Mouse (Mus musculus) heart, embryonic 15.5 days (tissue): ENCODE measurements around the gene Fitm1. TPM values are rescaled to one million over a fixed set of nuclear protein-coding genes. Genes with fewer than 3 reads are reported as not detected.

ENCODE experiments used
- ATAC-seq: fragments of 200-750 bp; cut with Nextera tagmentation; replicated peaks from 2 replicates; pipeline ENCODE4 v1.8.0; 2017; ENCODE audit warnings: low read depth, moderate TSS enrichment; ENCODE audit not compliant: insufficient number of reproducible peaks, insufficient read depth, low FRiP score
- H3K27ac ChIP-seq: fragments of 300-500 bp; sonication (generic); 2 replicates; pipeline ENCODE4 v1.5.1; 2015; ENCODE audit warnings: mild to moderate bottlenecking, inconsistent platforms
- H3K27me3 ChIP-seq: fragments of 300-500 bp; sonication (generic); 2 replicates; pipeline ENCODE4 v1.6.1; 2015; ENCODE audit warnings: inconsistent platforms
- H3K36me3 ChIP-seq: fragments of 300-500 bp; sonication (generic); 2 replicates; pipeline ENCODE4 v1.6.1; 2015; ENCODE audit warnings: mild to moderate bottlenecking, inconsistent platforms
- H3K4me1 ChIP-seq: fragments of 300-500 bp; sonication (generic); replicated peaks from 2 replicates; pipeline ENCODE4 v1.6.1; 2015; ENCODE audit warnings: inconsistent platforms
- H3K4me2 ChIP-seq: fragments of 300-500 bp; sonication (generic); 2 replicates; pipeline ENCODE4 v1.6.1; 2015; ENCODE audit warnings: inconsistent platforms, mild to moderate bottlenecking, moderate library complexity
- H3K4me3 ChIP-seq: fragments of 300-500 bp; sonication (generic); 2 replicates; pipeline ENCODE4 v1.5.1; 2015; ENCODE audit warnings: mild to moderate bottlenecking, inconsistent platforms
- H3K9ac ChIP-seq: fragments of 300-500 bp; sonication (generic); 2 replicates; pipeline ENCODE4 v1.6.1; 2015; ENCODE audit warnings: mild to moderate bottlenecking, inconsistent platforms
- H3K9me3 ChIP-seq: fragments of 300-500 bp; sonication (generic); replicated peaks from 2 replicates; pipeline ENCODE4 v1.6.1; 2016; ENCODE audit warnings: inconsistent platforms
- WGBS: fragments of 180-500 bp; shearing (Covaris S2); methylation state at CpG from one replicate; pipeline ENCODE4 v1.1.7; 2015; ENCODE audit warnings: mixed read lengths; 5-methylcytosine and 5-hydroxymethylcytosine counted together
- polyA plus RNA-seq: library from polyadenylated mRNA; unstranded; fragments of >200 nt; fragmentation: Nextera tagmentation; extraction: Ambion mirVana; gene quantifications from 2 replicates; pipeline ENCODE4 v1.2.1, GENCODE M21; 2015

Fitm1 gene
- polyA plus RNA-seq, 1 experiment from 2014 or later = 81.7 TPM

DNA sequence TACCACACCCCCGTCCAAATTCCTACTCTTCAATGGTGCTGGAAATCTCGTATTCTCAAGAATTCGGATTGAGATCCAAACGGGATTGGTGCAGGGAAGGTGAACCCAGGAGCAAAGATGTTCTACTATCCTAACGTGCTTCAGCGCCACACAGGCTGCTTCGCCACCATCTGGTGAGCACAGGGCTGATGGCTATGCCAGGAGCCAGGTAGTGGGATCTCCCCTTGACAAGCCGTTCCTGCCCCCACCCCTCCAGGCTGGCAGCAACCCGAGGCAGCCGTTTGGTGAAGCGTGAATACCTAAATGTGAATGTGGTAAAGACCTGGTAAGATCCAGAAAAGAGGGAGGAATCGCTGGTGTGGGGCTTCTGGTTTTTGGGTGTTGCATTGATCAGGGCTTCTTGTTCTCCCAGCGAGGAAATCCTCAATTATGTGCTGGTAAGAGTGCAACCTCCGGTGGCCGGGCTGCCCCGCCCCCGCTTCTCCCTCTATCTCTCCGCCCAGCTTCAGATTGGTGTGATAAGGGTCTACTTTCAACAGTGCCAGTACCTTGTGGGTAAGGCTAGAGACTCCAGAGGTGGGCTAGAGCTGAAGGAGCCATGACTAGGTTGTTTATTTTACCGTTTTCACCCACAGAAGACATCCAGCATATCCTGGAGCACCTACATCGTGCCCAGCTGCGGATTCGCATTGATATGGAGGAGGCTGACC is 43.2 kb downstream of the Fitm1 start:
- H3K4me3 ChIP-seq = peak overlapping the region; percentile 32
- 31% methylated on average over 22 of the region's 22 CpGs for WGBS
- H3K27me3 ChIP-seq = no peaks in the 10 kb centered on the region
- ATAC-seq = no peak
- H3K27ac ChIP-seq = no peak overlapping the region
- peak overlapping the region; percentile 29; the same call in 1 of the 2 replicates for H3K9ac ChIP-seq
- H3K4me2 ChIP-seq = peak overlapping the region; percentile 56
- H3K9me3 ChIP-seq = no peaks in the 10 kb centered on the region
- no peaks in the 10 kb centered on the region for H3K36me3 ChIP-seq
- H3K4me1 ChIP-seq = peaks cover 8% of the 10 kb centered on the region

Other genes starting within 250 kb of the Fitm1 start
- gene Dhrs4, start 96.9 kb upstream of the Fitm1 start, polyA plus RNA-seq = 60.7 and 69.5 TPM in 2 replicates
- 1.1 and 1.8 TPM in 2 replicates for gene Carmil3, start 85.0 kb upstream of the Fitm1 start, polyA plus RNA-seq
- gene Cpne6, start 65.2 kb upstream of the Fitm1 start, polyA plus RNA-seq = 0.30 and 0.34 TPM in 2 replicates
- not detected in 2 replicates for gene Nrl, start 50.6 kb upstream of the Fitm1 start, polyA plus RNA-seq
- gene Pck2, start 35.4 kb upstream of the Fitm1 start, polyA plus RNA-seq = 34.2 and 42.5 TPM in 2 replicates
- gene Dcaf11, start 15.6 kb upstream of the Fitm1 start, polyA plus RNA-seq = 66.2 and 70.2 TPM in 2 replicates
- gene A730061H03Rik, start 15.2 kb upstream of the Fitm1 start, polyA plus RNA-seq = 0.82 TPM in 1 of 2 replicates, not detected in the other
- 206 and 216 TPM in 2 replicates for gene Psme1, start 2.5 kb downstream of the Fitm1 start, polyA plus RNA-seq
- 21.2 and 21.6 TPM in 2 replicates for gene Emc9, start 9.7 kb downstream of the Fitm1 start, polyA plus RNA-seq
- 203 and 215 TPM in 2 replicates for gene Psme2, start 15.5 kb downstream of the Fitm1 start, polyA plus RNA-seq
- gene Rnf31, start 16.1 kb downstream of the Fitm1 start, polyA plus RNA-seq = 15.8 and 17.4 TPM in 2 replicates
- 9.1 and 13.7 TPM in 2 replicates for gene Irf9, start 28.0 kb downstream of the Fitm1 start, polyA plus RNA-seq
- 6.9 and 7.1 TPM in 2 replicates for gene Rec8, start 42.4 kb downstream of the Fitm1 start, polyA plus RNA-seq
- 45.0 and 66.7 TPM in 2 replicates for gene Ipo4, start 60.3 kb downstream of the Fitm1 start, polyA plus RNA-seq
- gene Gm49378, start 62.3 kb downstream of the Fitm1 start, polyA plus RNA-seq = 0.74 and 2.1 TPM in 2 replicates
- gene Tm9sf1, start 68.2 kb downstream of the Fitm1 start, polyA plus RNA-seq = 76.8 and 91.2 TPM in 2 replicates
- gene Tssk4, start 74.6 kb downstream of the Fitm1 start, polyA plus RNA-seq = 0.31 and 0.36 TPM in 2 replicates
- 84.5 and 90.0 TPM in 2 replicates for gene Mdp1, start 84.9 kb downstream of the Fitm1 start, polyA plus RNA-seq
- 36.0 and 42.3 TPM in 2 replicates for gene Gmpr2, start 96.3 kb downstream of the Fitm1 start, polyA plus RNA-seq
- 448 and 462 TPM in 2 replicates for gene Nedd8, start 96.5 kb downstream of the Fitm1 start, polyA plus RNA-seq
- 26.1 and 29.2 TPM in 2 replicates for gene Tinf2, start 106.2 kb downstream of the Fitm1 start, polyA plus RNA-seq
- gene Tgm1, start 138.3 kb downstream of the Fitm1 start, polyA plus RNA-seq = 0.20 and 0.60 TPM in 2 replicates
- gene Rabggta, start 146.6 kb downstream of the Fitm1 start, polyA plus RNA-seq = 20.7 and 23.8 TPM in 2 replicates
- gene Dhrs1, start 170.1 kb downstream of the Fitm1 start, polyA plus RNA-seq = 64.0 and 65.7 TPM in 2 replicates
- gene Nop9, start 170.1 kb downstream of the Fitm1 start, polyA plus RNA-seq = 17.9 and 24.4 TPM in 2 replicates
- 1.2 and 1.6 TPM in 2 replicates for gene Cideb, start 182.8 kb downstream of the Fitm1 start, polyA plus RNA-seq
- gene Ltb4r2, start 185.8 kb downstream of the Fitm1 start, polyA plus RNA-seq = 0.15 and 0.25 TPM in 2 replicates
- gene Ltb4r1, start 190.3 kb downstream of the Fitm1 start, polyA plus RNA-seq = 0.65 and 0.66 TPM in 2 replicates
- 14.9 and 18.0 TPM in 2 replicates for gene Adcy4, start 208.5 kb downstream of the Fitm1 start, polyA plus RNA-seq
- gene Ripk3, start 213.2 kb downstream of the Fitm1 start, polyA plus RNA-seq = 12.6 and 20.7 TPM in 2 replicates
- gene Nfatc4, start 247.5 kb downstream of the Fitm1 start, polyA plus RNA-seq = 10.8 and 15.8 TPM in 2 replicates